Mouse (Mus musculus): ENCODE data around the gene Best3. TPM values are rescaled to one million over a fixed set of nuclear protein-coding genes. Genes with fewer than 3 reads are reported as not detected.

Best3 gene
- polyA plus RNA-seq, 1 experiment from 2014 or later, result 0.13 TPM

DNA sequence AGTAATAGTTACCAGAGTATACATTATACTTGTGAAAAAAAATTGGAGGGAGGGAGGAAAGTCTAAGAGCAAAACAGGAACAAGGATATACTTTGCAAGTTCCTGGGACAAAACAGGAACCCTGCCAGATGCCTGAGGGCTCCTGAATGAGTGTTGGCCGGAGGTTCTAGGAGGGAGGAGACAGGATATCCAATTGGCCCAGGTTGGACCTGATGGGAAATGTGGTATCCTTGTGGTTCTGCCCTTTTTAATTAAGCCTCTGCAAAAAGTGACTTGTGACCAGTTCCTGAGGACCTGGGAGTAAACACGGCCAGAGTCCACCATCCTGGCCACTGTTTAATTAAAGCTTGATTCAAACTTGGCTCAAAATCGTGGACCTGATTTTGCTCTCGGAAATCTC, 17.4 kb upstream of the Best3 start:
- Histone ChIP-seq H3K4me3 (ENCODE audit: low read depth, low read length) (no peak overlapping the region), H3K4me2 (ENCODE audit: low read length) (no peak overlapping the region), H3K4me1 (ENCODE audit: control insufficient read depth, insufficient read depth, low read length) (no peaks in the 10 kb centered on the region), H3K9me3 (replicated peaks; ENCODE audit: control insufficient read depth, low read length, poor library complexity, severe bottlenecking) (no peaks in the 10 kb centered on the region), H3K27ac (ENCODE audit: low read length) (no peak overlapping the region), H3K9ac (ENCODE audit: low read depth, low read length) (no peak overlapping the region), H3K36me3 (ENCODE audit: control insufficient read depth, insufficient read depth, low read length) (no peaks in the 10 kb centered on the region), H3K27me3 (ENCODE audit: control insufficient read depth, insufficient read depth, low read depth, low read length) (no peaks in the 10 kb centered on the region)
- ATAC-seq, result no peak
- WGBS, result 86% methylated on average over 4 of the region's 4 CpGs

DNA sequence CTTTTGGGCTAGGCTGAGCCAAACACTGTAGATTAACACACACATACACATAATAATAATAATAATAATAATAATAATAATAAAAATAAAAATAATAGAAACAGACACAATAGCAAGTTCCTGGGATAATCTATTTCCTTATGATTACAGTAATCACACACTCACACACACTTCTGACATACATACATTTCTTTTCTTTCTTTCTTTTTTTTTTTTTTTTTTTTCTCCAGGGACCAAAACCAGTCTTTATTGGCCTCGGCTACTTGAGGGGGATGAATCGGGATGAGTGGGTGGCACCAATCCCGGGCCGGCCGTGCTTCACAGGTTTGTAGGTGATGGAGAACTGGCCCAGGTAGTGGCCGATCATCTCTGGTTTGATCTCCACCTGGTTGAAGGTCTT, 13.6 kb upstream of the Best3 start, which contains the start of gene Gm10271:
Gm10271 (minus strand) TSS at position 101 of the 400 bp plus-strand sequence.
- 98% methylated on average over 6 of the region's 6 CpGs for WGBS
- H3K9ac ChIP-seq (ENCODE audit: low read depth, low read length), result no peak within 1 kb of the TSS
- H3K4me1 ChIP-seq (ENCODE audit: control insufficient read depth, insufficient read depth, low read length), result no peaks in the 10 kb centered on the region
- no peak within 1 kb of the TSS for H3K27ac ChIP-seq (ENCODE audit: low read length)
- no peak within 1 kb of the TSS for H3K4me2 ChIP-seq (ENCODE audit: low read length)
- H3K9me3 ChIP-seq (replicated peaks; ENCODE audit: control insufficient read depth, low read length, poor library complexity, severe bottlenecking), result no peaks in the 10 kb centered on the region
- ATAC-seq, result no peak
- no peaks in the 10 kb centered on the region for H3K36me3 ChIP-seq (ENCODE audit: control insufficient read depth, insufficient read depth, low read length)
- H3K27me3 ChIP-seq (ENCODE audit: control insufficient read depth, insufficient read depth, low read depth, low read length), result no peaks in the 10 kb centered on the region
- H3K4me3 ChIP-seq (ENCODE audit: low read depth, low read length), result no peak within 1 kb of the TSS

DNA sequence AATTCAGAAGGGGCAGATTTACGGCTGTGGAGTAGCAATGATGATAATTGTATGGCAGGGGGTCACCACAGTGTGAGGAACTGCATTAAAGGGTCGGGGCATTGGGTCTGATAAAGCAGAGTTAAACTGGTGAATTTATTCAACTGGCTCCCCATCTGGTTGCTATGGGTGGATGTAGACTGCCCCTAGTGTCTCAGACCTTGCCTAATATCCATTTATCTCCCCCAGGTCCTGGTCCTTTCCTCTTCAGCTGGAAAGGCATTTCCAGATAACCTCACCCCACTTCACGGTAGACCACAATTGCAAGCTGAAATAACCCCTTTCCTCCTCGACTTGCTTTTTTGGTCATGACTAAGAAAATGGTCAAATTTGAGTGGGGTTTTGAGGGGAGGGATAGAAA, 8.7 kb upstream of the Best3 start:
- no peaks in the 10 kb centered on the region for H3K4me1 ChIP-seq (ENCODE audit: control insufficient read depth, insufficient read depth, low read length)
- no peak overlapping the region for H3K4me2 ChIP-seq (ENCODE audit: low read length)
- no peak overlapping the region for H3K9ac ChIP-seq (ENCODE audit: low read depth, low read length)
- H3K36me3 ChIP-seq (ENCODE audit: control insufficient read depth, insufficient read depth, low read length), result no peaks in the 10 kb centered on the region
- H3K27ac ChIP-seq (ENCODE audit: low read length), result no peak overlapping the region
- no peaks in the 10 kb centered on the region for H3K9me3 ChIP-seq (replicated peaks; ENCODE audit: control insufficient read depth, low read length, poor library complexity, severe bottlenecking)
- no peak for ATAC-seq
- no peaks in the 10 kb centered on the region for H3K27me3 ChIP-seq (ENCODE audit: control insufficient read depth, insufficient read depth, low read depth, low read length)
- no peak overlapping the region for H3K4me3 ChIP-seq (ENCODE audit: low read depth, low read length)
- 70% methylated on average over 4 of the region's 4 CpGs for WGBS

DNA sequence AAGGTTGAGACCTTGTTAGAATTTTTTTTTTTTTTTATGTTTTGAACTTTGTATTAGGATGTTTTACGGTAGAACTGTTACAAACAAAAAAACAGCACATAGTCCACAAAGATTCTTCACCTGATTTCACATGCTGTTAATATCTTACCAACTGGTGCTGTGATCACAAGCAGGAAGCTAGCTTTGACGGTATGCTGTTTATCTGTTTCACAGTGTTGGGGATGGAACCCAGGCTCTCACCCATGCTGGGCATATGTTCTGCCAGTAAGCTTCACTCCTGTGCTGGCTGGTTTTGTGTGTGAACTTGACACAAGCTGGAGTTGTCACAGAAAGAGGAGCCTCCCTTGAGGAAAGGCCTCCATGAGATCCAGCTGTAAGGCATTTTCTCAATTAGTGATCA, 8.3 kb upstream of the Best3 start:
- no peaks in the 10 kb centered on the region for H3K36me3 ChIP-seq (ENCODE audit: control insufficient read depth, insufficient read depth, low read length)
- H3K4me2 ChIP-seq (ENCODE audit: low read length), result no peak overlapping the region
- no peak overlapping the region for H3K9ac ChIP-seq (ENCODE audit: low read depth, low read length)
- 85% methylated on average over 2 of the region's 2 CpGs for WGBS
- no peaks in the 10 kb centered on the region for H3K9me3 ChIP-seq (replicated peaks; ENCODE audit: control insufficient read depth, low read length, poor library complexity, severe bottlenecking)
- H3K27me3 ChIP-seq (ENCODE audit: control insufficient read depth, insufficient read depth, low read depth, low read length), result no peaks in the 10 kb centered on the region
- H3K4me3 ChIP-seq (ENCODE audit: low read depth, low read length), result no peak overlapping the region
- H3K27ac ChIP-seq (ENCODE audit: low read length), result no peak overlapping the region
- H3K4me1 ChIP-seq (ENCODE audit: control insufficient read depth, insufficient read depth, low read length), result no peaks in the 10 kb centered on the region
- ATAC-seq, result no peak

DNA sequence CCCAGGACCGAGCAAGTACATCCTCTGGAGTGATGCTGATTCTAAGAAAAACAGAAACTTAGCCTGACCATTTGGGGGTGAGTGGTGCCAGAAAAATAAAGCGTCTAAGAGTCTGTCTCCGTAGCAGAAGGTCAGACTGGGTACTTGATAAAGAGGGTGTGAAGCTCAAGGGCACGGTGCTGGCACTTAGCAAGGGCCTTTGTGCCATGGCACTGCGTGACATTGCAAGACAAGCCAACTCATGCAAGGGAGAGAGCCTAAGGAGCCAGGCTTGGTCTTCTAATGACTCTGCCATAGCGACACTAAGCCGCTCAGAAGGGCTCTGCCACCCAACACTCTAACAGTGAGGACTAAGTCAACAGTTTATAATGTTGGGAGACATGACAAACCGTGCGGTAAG, 7.3 kb upstream of the Best3 start:
- Histone ChIP-seq H3K9ac (ENCODE audit: low read depth, low read length) (no peak overlapping the region), H3K27ac (ENCODE audit: low read length) (no peak overlapping the region), H3K4me2 (ENCODE audit: low read length) (no peak overlapping the region), H3K4me3 (ENCODE audit: low read depth, low read length) (no peak overlapping the region), H3K4me1 (ENCODE audit: control insufficient read depth, insufficient read depth, low read length) (no peaks in the 10 kb centered on the region), H3K36me3 (ENCODE audit: control insufficient read depth, insufficient read depth, low read length) (no peaks in the 10 kb centered on the region), H3K9me3 (replicated peaks; ENCODE audit: control insufficient read depth, low read length, poor library complexity, severe bottlenecking) (no peaks in the 10 kb centered on the region), H3K27me3 (ENCODE audit: control insufficient read depth, insufficient read depth, low read depth, low read length) (no peaks in the 10 kb centered on the region)
- WGBS, result 94% methylated on average over 9 of the region's 9 CpGs
- no peak for ATAC-seq

DNA sequence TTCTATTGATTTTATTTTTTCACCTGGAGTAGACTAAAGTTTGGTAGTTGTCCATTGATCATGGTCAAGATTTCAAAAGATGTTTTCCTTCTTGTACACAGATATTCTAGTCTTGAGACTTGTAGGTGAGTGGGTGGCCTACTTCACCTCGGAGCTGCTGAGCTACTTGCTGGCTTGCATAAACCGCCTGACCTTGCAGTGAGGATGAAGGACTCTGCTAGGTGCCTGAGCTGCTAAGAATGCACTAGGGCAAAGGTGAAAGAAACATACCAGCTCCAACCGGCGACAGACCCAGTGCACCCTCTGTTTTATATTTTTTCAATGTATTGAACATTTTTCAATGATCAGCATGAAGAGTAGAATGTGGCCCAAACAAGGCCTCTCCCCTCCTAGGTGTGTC, 5.8 kb upstream of the Best3 start:
- no peaks in the 10 kb centered on the region for H3K4me1 ChIP-seq (ENCODE audit: control insufficient read depth, insufficient read depth, low read length)
- no peak overlapping the region for H3K4me3 ChIP-seq (ENCODE audit: low read depth, low read length)
- H3K9ac ChIP-seq (ENCODE audit: low read depth, low read length), result no peak overlapping the region
- H3K27me3 ChIP-seq (ENCODE audit: control insufficient read depth, insufficient read depth, low read depth, low read length), result no peaks in the 10 kb centered on the region
- H3K27ac ChIP-seq (ENCODE audit: low read length), result no peak overlapping the region
- H3K4me2 ChIP-seq (ENCODE audit: low read length), result no peak overlapping the region
- WGBS, result 87% methylated on average over 4 of the region's 4 CpGs
- ATAC-seq, result no peak
- no peaks in the 10 kb centered on the region for H3K9me3 ChIP-seq (replicated peaks; ENCODE audit: control insufficient read depth, low read length, poor library complexity, severe bottlenecking)
- no peaks in the 10 kb centered on the region for H3K36me3 ChIP-seq (ENCODE audit: control insufficient read depth, insufficient read depth, low read length)

DNA sequence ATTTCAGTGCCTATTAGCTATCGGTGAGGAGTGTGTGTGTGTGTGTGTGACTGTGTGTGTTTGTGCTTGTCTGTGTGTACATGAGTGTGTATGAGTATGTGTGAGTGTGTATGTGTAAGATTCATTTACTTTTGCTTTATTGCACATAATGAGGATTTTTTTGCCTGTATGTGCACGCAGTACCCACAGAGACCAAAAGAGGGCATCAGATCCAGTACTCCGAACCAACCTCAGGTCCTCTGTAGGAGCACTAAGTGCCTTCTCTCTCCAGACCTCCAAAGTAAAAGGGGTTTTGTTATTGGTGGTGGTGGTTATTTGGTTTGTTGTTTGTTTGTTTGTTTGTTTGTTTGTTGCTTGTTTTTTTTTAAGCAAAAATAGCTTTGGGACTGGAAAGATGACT, 5.2 kb upstream of the Best3 start:
- H3K36me3 ChIP-seq (ENCODE audit: control insufficient read depth, insufficient read depth, low read length), result no peaks in the 10 kb centered on the region
- no peaks in the 10 kb centered on the region for H3K4me1 ChIP-seq (ENCODE audit: control insufficient read depth, insufficient read depth, low read length)
- WGBS, result 77% methylated on average over 3 of the region's 3 CpGs
- H3K9ac ChIP-seq (ENCODE audit: low read depth, low read length), result no peak overlapping the region
- H3K4me2 ChIP-seq (ENCODE audit: low read length), result no peak overlapping the region
- no peak for ATAC-seq
- no peak overlapping the region for H3K4me3 ChIP-seq (ENCODE audit: low read depth, low read length)
- no peak overlapping the region for H3K27ac ChIP-seq (ENCODE audit: low read length)
- H3K27me3 ChIP-seq (ENCODE audit: control insufficient read depth, insufficient read depth, low read depth, low read length), result no peaks in the 10 kb centered on the region
- no peaks in the 10 kb centered on the region for H3K9me3 ChIP-seq (replicated peaks; ENCODE audit: control insufficient read depth, low read length, poor library complexity, severe bottlenecking)

DNA sequence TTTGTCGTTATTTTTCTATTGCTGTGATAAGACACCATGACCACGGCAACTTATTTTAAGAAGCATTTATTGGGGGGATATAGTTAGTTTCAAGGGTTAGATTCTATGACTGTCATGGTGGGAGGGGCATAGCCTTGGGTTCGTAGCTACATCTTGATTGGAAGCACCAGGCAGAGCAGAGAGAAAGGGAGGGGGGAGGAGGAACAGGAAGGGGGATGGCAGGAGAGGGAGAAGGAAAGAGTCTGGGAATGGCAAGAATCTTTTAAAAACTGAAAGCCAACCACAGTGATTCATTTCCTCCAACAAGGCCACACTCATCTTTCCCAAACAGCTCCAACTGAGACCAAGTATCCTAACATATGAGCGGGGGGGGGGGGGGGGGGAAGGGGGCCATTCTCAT, 3.6 kb upstream of the Best3 start:
- ATAC-seq, result no peak
- WGBS, result 71% methylated on average over 3 of the region's 4 CpGs
- Histone ChIP-seq H3K36me3 (ENCODE audit: control insufficient read depth, insufficient read depth, low read length) (no peaks in the 10 kb centered on the region), H3K4me3 (ENCODE audit: low read depth, low read length) (no peak overlapping the region), H3K27ac (ENCODE audit: low read length) (no peak overlapping the region), H3K4me2 (ENCODE audit: low read length) (no peak overlapping the region), H3K9ac (ENCODE audit: low read depth, low read length) (no peak overlapping the region), H3K4me1 (ENCODE audit: control insufficient read depth, insufficient read depth, low read length) (peaks cover 14% of the 10 kb centered on the region), H3K27me3 (ENCODE audit: control insufficient read depth, insufficient read depth, low read depth, low read length) (no peaks in the 10 kb centered on the region), H3K9me3 (replicated peaks; ENCODE audit: control insufficient read depth, low read length, poor library complexity, severe bottlenecking) (no peaks in the 10 kb centered on the region)

DNA sequence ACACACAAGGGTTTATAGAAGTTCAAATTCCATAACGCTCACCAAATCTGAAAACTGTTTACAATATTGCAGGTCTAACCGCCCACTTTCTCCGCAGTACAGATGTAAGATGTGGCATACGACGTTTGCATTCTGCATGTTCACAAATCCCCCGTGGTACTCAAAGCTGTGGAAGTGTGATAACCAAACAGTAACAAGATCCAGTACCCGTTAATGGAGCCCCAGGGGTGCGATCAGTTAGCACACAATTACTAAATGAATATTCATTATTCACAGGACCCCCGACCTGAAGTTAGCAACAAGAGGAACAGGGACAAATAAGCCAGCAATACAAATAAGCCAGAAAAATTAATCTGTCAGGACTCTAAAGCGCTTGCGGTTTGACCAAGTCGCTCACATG, 1.3 kb upstream of the Best3 start:
- Histone ChIP-seq H3K4me1 (ENCODE audit: control insufficient read depth, insufficient read depth, low read length) (peaks cover 14% of the 10 kb centered on the region), H3K4me2 (ENCODE audit: low read length) (no peak overlapping the region), H3K27ac (ENCODE audit: low read length) (no peak overlapping the region), H3K27me3 (ENCODE audit: control insufficient read depth, insufficient read depth, low read depth, low read length) (no peaks in the 10 kb centered on the region), H3K9me3 (replicated peaks; ENCODE audit: control insufficient read depth, low read length, poor library complexity, severe bottlenecking) (no peaks in the 10 kb centered on the region), H3K36me3 (ENCODE audit: control insufficient read depth, insufficient read depth, low read length) (no peaks in the 10 kb centered on the region), H3K9ac (ENCODE audit: low read depth, low read length) (no peak overlapping the region), H3K4me3 (ENCODE audit: low read depth, low read length) (no peak overlapping the region)
- WGBS, result 49% methylated on average over 12 of the region's 12 CpGs
- ATAC-seq, result no peak

DNA sequence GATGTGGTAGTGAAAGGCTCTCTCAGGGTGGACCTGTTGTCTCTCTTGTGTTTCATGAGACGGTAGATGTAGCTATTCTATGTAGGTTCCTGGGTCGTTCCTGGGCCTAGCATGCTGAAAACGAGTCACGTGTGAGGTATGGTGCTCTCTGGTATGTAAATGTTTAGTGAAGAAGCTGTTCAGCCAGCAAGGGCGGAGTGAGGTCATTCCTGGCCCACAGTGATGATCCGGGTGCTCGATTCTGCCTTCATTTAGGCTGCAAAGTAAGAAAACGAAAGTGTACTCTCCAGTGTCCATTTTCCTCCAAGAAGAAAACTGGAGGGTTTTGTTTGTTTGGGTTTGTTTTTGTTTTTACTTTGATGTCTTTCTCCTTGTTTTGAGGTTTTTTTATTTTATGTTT, 7.9 kb downstream of the Best3 start:
- Histone ChIP-seq H3K36me3 (ENCODE audit: control insufficient read depth, insufficient read depth, low read length) (no peaks in the 10 kb centered on the region), H3K9me3 (replicated peaks; ENCODE audit: control insufficient read depth, low read length, poor library complexity, severe bottlenecking) (no peaks in the 10 kb centered on the region), H3K4me1 (ENCODE audit: control insufficient read depth, insufficient read depth, low read length) (no peaks in the 10 kb centered on the region), H3K4me3 (ENCODE audit: low read depth, low read length) (no peak overlapping the region), H3K4me2 (ENCODE audit: low read length) (no peak overlapping the region), H3K27me3 (ENCODE audit: control insufficient read depth, insufficient read depth, low read depth, low read length) (no peaks in the 10 kb centered on the region), H3K27ac (ENCODE audit: low read length) (no peak overlapping the region), H3K9ac (ENCODE audit: low read depth, low read length) (no peak overlapping the region)
- WGBS, result 91% methylated on average over 8 of the region's 8 CpGs
- no peak for ATAC-seq

Data from midbrain, embryonic 16.5 days (tissue).